Mouse (Mus musculus): ENCODE data around the gene Atxn1l.

- TF ChIP-seq POLR2A (IDR thresholded peaks at IDR 0.05; ENCODE audit: control insufficient read depth, low read depth, low read length) = no peak
- no peak for TF ChIP-seq CTCF (IDR thresholded peaks at IDR 0.05; ENCODE audit: control insufficient read depth, insufficient read depth, insufficient replicate concordance, low read depth, low read length)
Measured at GRCm38 (mm10) chr8:109687248-109687647, 50.3 kb downstream of the Atxn1l start.

All from testis, adult 2 months (tissue).